Mouse (Mus musculus) neural tube, embryonic 12.5 days (tissue): ENCODE data around the gene Stk16. TPM values are rescaled to one million over a fixed set of nuclear protein-coding genes. Genes with fewer than 3 reads are reported as not detected.

Source experiments
- ATAC-seq: fragments of 200-750 bp; cut with Nextera tagmentation; 2 replicates; pipeline ENCODE4 v1.8.0; 2017; ENCODE audit warnings: low read depth, mild to moderate bottlenecking, moderate TSS enrichment, moderate library complexity; ENCODE audit not compliant: low FRiP score
- H3K27ac ChIP-seq: fragments of 300-500 bp; sonication (generic); 2 replicates; pipeline ENCODE4 v1.5.1; 2016
- H3K27me3 ChIP-seq: fragments of 300-500 bp; sonication (generic); replicated peaks from 2 replicates; pipeline ENCODE4 v1.6.1; 2016; ENCODE audit warnings: mild to moderate bottlenecking
- H3K36me3 ChIP-seq: fragments of 300-500 bp; sonication (generic); 2 replicates; pipeline ENCODE4 v1.6.1; 2016; ENCODE audit warnings: mild to moderate bottlenecking
- H3K4me1 ChIP-seq: fragments of 300-500 bp; sonication (generic); 2 replicates; pipeline ENCODE4 v1.6.1; 2016
- H3K4me2 ChIP-seq: fragments of 300-500 bp; sonication (generic); replicated peaks from 2 replicates; pipeline ENCODE4 v1.6.1; 2016; ENCODE audit warnings: mild to moderate bottlenecking
- H3K4me3 ChIP-seq: fragments of 300-500 bp; sonication (generic); 2 replicates; pipeline ENCODE4 v1.5.1; 2016
- H3K9ac ChIP-seq: fragments of 300-500 bp; sonication (generic); 2 replicates; pipeline ENCODE4 v1.6.1; 2016; ENCODE audit warnings: mild to moderate bottlenecking
- H3K9me3 ChIP-seq: fragments of 300-500 bp; sonication (generic); 2 replicates; pipeline ENCODE4 v1.6.1; 2016; ENCODE audit warnings: mild to moderate bottlenecking
- WGBS: fragments of 180-500 bp; shearing (Covaris S2); methylation state at CpG from one replicate; pipeline ENCODE4 v1.1.7; 2016; 5-methylcytosine and 5-hydroxymethylcytosine counted together
- polyA plus RNA-seq: library from polyadenylated mRNA; unstranded; fragments of >200 nt; fragmentation: Nextera tagmentation; extraction: Ambion mirVana; gene quantifications from 2 replicates; pipeline ENCODE4 v1.2.1, GENCODE M21; 2016

Gene Stk16
- polyA plus RNA-seq, 1 experiment from 2014 or later = 143 TPM

- no peak for ATAC-seq
- peaks cover 35% of the 10 kb centered on the region for H3K4me1 ChIP-seq
- H3K4me2 ChIP-seq = no peak overlapping the region
- no peak overlapping the region for H3K27ac ChIP-seq
- H3K9me3 ChIP-seq = no peaks in the 10 kb centered on the region
- H3K36me3 ChIP-seq = peaks cover 40% of the 10 kb centered on the region
- H3K27me3 ChIP-seq = peaks cover 49% of the 10 kb centered on the region
- no peak overlapping the region for H3K4me3 ChIP-seq
- WGBS = 94% methylated on average over 9 of the region's 9 CpGs
- H3K9ac ChIP-seq = no peak overlapping the region
Observed at GRCm38 (mm10) chr1:75215785-75216184, 5.1 kb downstream of the Stk16 start.

- H3K4me1 ChIP-seq = peaks cover 26% of the 10 kb centered on the region
- H3K9ac ChIP-seq = no peak overlapping the region
- H3K4me2 ChIP-seq = no peak overlapping the region
- no peak overlapping the region for H3K4me3 ChIP-seq
- WGBS = 78% methylated on average over 13 of the region's 13 CpGs
- ATAC-seq = no peak
- peaks cover 38% of the 10 kb centered on the region for H3K36me3 ChIP-seq
- H3K9me3 ChIP-seq = no peaks in the 10 kb centered on the region
- no peak overlapping the region for H3K27ac ChIP-seq
- peaks cover 57% of the 10 kb centered on the region for H3K27me3 ChIP-seq
Observed at GRCm38 (mm10) chr1:75216797-75217585, 6.4 kb downstream of the Stk16 start.

GRCm38 (mm10) chr1:75217893-75218226 is 7.2 kb downstream of the Stk16 start:
- Histone ChIP-seq H3K27ac (no peak overlapping the region), H3K9ac (peak overlapping the region; percentile 30; the same call in 1 of the 2 replicates), H3K4me1 (peaks cover 18% of the 10 kb centered on the region), H3K4me2 (peak overlapping the region; percentile 87), H3K36me3 (peaks cover 30% of the 10 kb centered on the region), H3K4me3 (no peak overlapping the region), H3K9me3 (no peaks in the 10 kb centered on the region), H3K27me3 (peaks cover 65% of the 10 kb centered on the region)
- no peak for ATAC-seq
- 2% methylated on average over 6 of the region's 6 CpGs for WGBS

- H3K9me3 ChIP-seq = no peaks in the 10 kb centered on the region
- no peak overlapping the region for H3K27ac ChIP-seq
- peak overlapping the region; percentile 30; the same call in 1 of the 2 replicates for H3K9ac ChIP-seq
- H3K4me1 ChIP-seq = peaks cover 18% of the 10 kb centered on the region
- H3K36me3 ChIP-seq = peaks cover 24% of the 10 kb centered on the region
- ATAC-seq = peak; percentile 57
- H3K27me3 ChIP-seq = peaks cover 70% of the 10 kb centered on the region
- 2% methylated on average over 38 of the region's 38 CpGs for WGBS
- peak overlapping the region; percentile 45 for H3K4me3 ChIP-seq
- peak overlapping the region; percentile 87 for H3K4me2 ChIP-seq
Observed at GRCm38 (mm10) chr1:75218227-75219001, 7.8 kb downstream of the Stk16 start.

GRCm38 (mm10) chr1:75219078-75219477 is 8.4 kb downstream of the Stk16 start:
- H3K36me3 ChIP-seq = peaks cover 17% of the 10 kb centered on the region
- ATAC-seq = peak; percentile 81
- H3K27ac ChIP-seq = no peak overlapping the region
- H3K4me1 ChIP-seq = peaks cover 18% of the 10 kb centered on the region
- peak overlapping the region; percentile 45 for H3K4me3 ChIP-seq
- H3K27me3 ChIP-seq = peaks cover 73% of the 10 kb centered on the region
- peak overlapping the region; percentile 49 for H3K9ac ChIP-seq
- peak overlapping the region; percentile 87 for H3K4me2 ChIP-seq
- H3K9me3 ChIP-seq = no peaks in the 10 kb centered on the region
- 1% methylated on average over 24 of the region's 24 CpGs for WGBS

- ATAC-seq = peak; percentile 41; the same call in 1 of the 2 replicates
Observed at GRCm38 (mm10) chr1:75219531-75219930, 8.9 kb downstream of the Stk16 start, which contains the start of gene Tuba4a. Gene Tuba4a, minus strand, starts transcription at chr1:75219865.

GRCm38 (mm10) chr1:75221538-75221937 is 10.9 kb downstream of the Stk16 start:
- ATAC-seq = no peak
- Histone ChIP-seq H3K27me3 (peaks cover 67% of the 10 kb centered on the region), H3K36me3 (no peaks in the 10 kb centered on the region), H3K9ac (no peak overlapping the region), H3K4me2 (no peak overlapping the region), H3K4me3 (no peak overlapping the region), H3K4me1 (peaks cover 18% of the 10 kb centered on the region), H3K27ac (no peak overlapping the region), H3K9me3 (no peaks in the 10 kb centered on the region)
- 77% methylated on average over 3 of the region's 3 CpGs for WGBS

More at GRCm38 (mm10) chr1:75219531-75219930, 8.9 kb downstream of the Stk16 start, which contains the start of gene Tuba4a:
- peaks cover 18% of the 10 kb centered on the region for H3K4me1 ChIP-seq
- peaks cover 13% of the 10 kb centered on the region for H3K36me3 ChIP-seq
- H3K4me3 ChIP-seq = peak within 1 kb of the TSS; percentile 45
- peak within 1 kb of the TSS; percentile 87 for H3K4me2 ChIP-seq
- H3K27me3 ChIP-seq = peaks cover 73% of the 10 kb centered on the region
- H3K9ac ChIP-seq = peak within 1 kb of the TSS; percentile 49
- no peak within 1 kb of the TSS for H3K27ac ChIP-seq
- under 1% methylated on average over 34 of the region's 34 CpGs for WGBS
- no peaks in the 10 kb centered on the region for H3K9me3 ChIP-seq

GRCm38 (mm10) chr1:75222926-75223325 is 12.3 kb downstream of the Stk16 start:
- Histone ChIP-seq H3K4me1 (peaks cover 17% of the 10 kb centered on the region), H3K4me3 (no peak overlapping the region), H3K9me3 (no peaks in the 10 kb centered on the region), H3K27ac (no peak overlapping the region), H3K36me3 (no peaks in the 10 kb centered on the region), H3K27me3 (peaks cover 53% of the 10 kb centered on the region), H3K9ac (no peak overlapping the region), H3K4me2 (no peak overlapping the region)
- no peak for ATAC-seq
- 86% methylated on average over 6 of the region's 6 CpGs for WGBS

GRCm38 (mm10) chr1:75223532-75223931 is 12.9 kb downstream of the Stk16 start:
- Histone ChIP-seq H3K4me1 (peaks cover 11% of the 10 kb centered on the region), H3K4me3 (no peak overlapping the region), H3K9ac (no peak overlapping the region), H3K36me3 (no peaks in the 10 kb centered on the region), H3K27me3 (peaks cover 47% of the 10 kb centered on the region), H3K27ac (no peak overlapping the region), H3K4me2 (no peak overlapping the region), H3K9me3 (no peaks in the 10 kb centered on the region)
- ATAC-seq = no peak
- WGBS = 71% methylated on average over 6 of the region's 6 CpGs

GRCm38 (mm10) chr1:75225473-75225872 is 14.8 kb downstream of the Stk16 start:
- no peak overlapping the region for H3K9ac ChIP-seq
- H3K27ac ChIP-seq = no peak overlapping the region
- no peaks in the 10 kb centered on the region for H3K36me3 ChIP-seq
- no peaks in the 10 kb centered on the region for H3K9me3 ChIP-seq
- no peak for ATAC-seq
- no peaks in the 10 kb centered on the region for H3K4me1 ChIP-seq
- H3K4me2 ChIP-seq = no peak overlapping the region
- WGBS = 74% methylated on average over 3 of the region's 3 CpGs
- no peak overlapping the region for H3K4me3 ChIP-seq
- peaks cover 27% of the 10 kb centered on the region for H3K27me3 ChIP-seq

GRCm38 (mm10) chr1:75226138-75226537 is 15.5 kb downstream of the Stk16 start:
- Histone ChIP-seq H3K27me3 (peaks cover 21% of the 10 kb centered on the region), H3K4me3 (no peak overlapping the region), H3K9me3 (no peaks in the 10 kb centered on the region), H3K4me1 (no peaks in the 10 kb centered on the region), H3K27ac (no peak overlapping the region), H3K36me3 (no peaks in the 10 kb centered on the region), H3K4me2 (no peak overlapping the region), H3K9ac (no peak overlapping the region)
- ATAC-seq = no peak
- 74% methylated on average over 2 of the region's 2 CpGs for WGBS

GRCm38 (mm10) chr1:75227653-75228052 is 17.0 kb downstream of the Stk16 start:
- Histone ChIP-seq H3K9me3 (no peaks in the 10 kb centered on the region), H3K4me1 (no peaks in the 10 kb centered on the region), H3K27ac (no peak overlapping the region), H3K4me3 (no peak overlapping the region), H3K9ac (no peak overlapping the region), H3K4me2 (no peak overlapping the region), H3K36me3 (no peaks in the 10 kb centered on the region), H3K27me3 (0 out of 2 replicates have a peak, but pooled peaks cover 11% of the 10 kb centered on the region)
- ATAC-seq = no peak
- WGBS = 80% methylated on average over 1 of the region's 1 CpGs
